Mouse (Mus musculus): ENCODE data around the gene Usp31. TPM values are rescaled to one million over a fixed set of nuclear protein-coding genes. Genes with fewer than 3 reads are reported as not detected.

Usp31 gene
- polyA plus RNA-seq, 1 experiment from 2014 or later: 2.5 TPM

- 87% methylated on average over 5 of the region's 5 CpGs for WGBS
Measured at GRCm38 (mm10) chr7:121595085-121595484, 112.0 kb downstream of the Usp31 start.

GRCm38 (mm10) chr7:121594623-121595022, 112.4 kb downstream of the Usp31 start:
- no peak for ATAC-seq (ENCODE audit: insufficient number of reproducible peaks, low FRiP score, low TSS enrichment, low read depth)
- WGBS: 96% methylated on average over 1 of the region's 1 CpGs
- no peaks in the 10 kb centered on the region for H3K4me1 ChIP-seq (ENCODE audit: control insufficient read depth, insufficient read depth, low read length)
- H3K4me2 ChIP-seq (ENCODE audit: low read depth, severe bottlenecking): no peak overlapping the region
- no peak for DNase-seq (ENCODE audit: low spot score)
- H3K27me3 ChIP-seq (ENCODE audit: control insufficient read depth, insufficient read depth, low read length): no peaks in the 10 kb centered on the region
- H3K9me3 ChIP-seq (ENCODE audit: control insufficient read depth, low read length): no peaks in the 10 kb centered on the region
- no peak overlapping the region for H3K27ac ChIP-seq (replicated peaks; ENCODE audit: low read depth, low read length)
- no peak overlapping the region for H3K4me3 ChIP-seq (ENCODE audit: low read depth, low read length)
- H3K36me3 ChIP-seq (ENCODE audit: control insufficient read depth, insufficient read depth, low read length): no peaks in the 10 kb centered on the region
- H3K9ac ChIP-seq (ENCODE audit: low read length): no peak overlapping the region

More at GRCm38 (mm10) chr7:121595085-121595484, 112.0 kb downstream of the Usp31 start:
- Histone ChIP-seq H3K4me2 (ENCODE audit: low read depth, severe bottlenecking) (no peak overlapping the region), H3K36me3 (ENCODE audit: control insufficient read depth, insufficient read depth, low read length) (no peaks in the 10 kb centered on the region), H3K4me1 (ENCODE audit: control insufficient read depth, insufficient read depth, low read length) (no peaks in the 10 kb centered on the region), H3K27ac (replicated peaks; ENCODE audit: low read depth, low read length) (no peak overlapping the region), H3K4me3 (ENCODE audit: low read depth, low read length) (no peak overlapping the region), H3K9me3 (ENCODE audit: control insufficient read depth, low read length) (no peaks in the 10 kb centered on the region), H3K27me3 (ENCODE audit: control insufficient read depth, insufficient read depth, low read length) (no peaks in the 10 kb centered on the region), H3K9ac (ENCODE audit: low read length) (no peak overlapping the region)
- ATAC-seq (ENCODE audit: insufficient number of reproducible peaks, low FRiP score, low TSS enrichment, low read depth): no peak
- DNase-seq (ENCODE audit: low spot score): no peak

Other genes with a start within 250 kb of the Usp31 start
- 0.14 TPM in 1 of 2 replicates, not detected in the other for gene Scnn1g, start 27.2 kb upstream of the Usp31 start, polyA plus RNA-seq (2014; fragmentation: Nextera tagmentation; extraction: Ambion mirVana)
- not detected in 2 replicates for gene Scnn1b, start 157.8 kb upstream of the Usp31 start, polyA plus RNA-seq (2014; fragmentation: Nextera tagmentation; extraction: Ambion mirVana)

All from limb, embryonic 11.5 days (tissue).